Mouse (Mus musculus) B cell, adult (primary cell): ENCODE measurements around the gene Pafah1b1. TPM values are rescaled to one million over a fixed set of nuclear protein-coding genes. Genes with fewer than 3 reads are reported as not detected.

Source experiments
- total RNA-seq: library from RNA; stranded (reverse); gene quantifications from 4 replicates; pipeline ENCODE4 v1.2.4, GENCODE M21; 2023; ENCODE audit not compliant: inconsistent age

The Pafah1b1 gene
- total RNA-seq = 104 to 145 TPM (median 141 TPM) in 4 replicates

DNA sequence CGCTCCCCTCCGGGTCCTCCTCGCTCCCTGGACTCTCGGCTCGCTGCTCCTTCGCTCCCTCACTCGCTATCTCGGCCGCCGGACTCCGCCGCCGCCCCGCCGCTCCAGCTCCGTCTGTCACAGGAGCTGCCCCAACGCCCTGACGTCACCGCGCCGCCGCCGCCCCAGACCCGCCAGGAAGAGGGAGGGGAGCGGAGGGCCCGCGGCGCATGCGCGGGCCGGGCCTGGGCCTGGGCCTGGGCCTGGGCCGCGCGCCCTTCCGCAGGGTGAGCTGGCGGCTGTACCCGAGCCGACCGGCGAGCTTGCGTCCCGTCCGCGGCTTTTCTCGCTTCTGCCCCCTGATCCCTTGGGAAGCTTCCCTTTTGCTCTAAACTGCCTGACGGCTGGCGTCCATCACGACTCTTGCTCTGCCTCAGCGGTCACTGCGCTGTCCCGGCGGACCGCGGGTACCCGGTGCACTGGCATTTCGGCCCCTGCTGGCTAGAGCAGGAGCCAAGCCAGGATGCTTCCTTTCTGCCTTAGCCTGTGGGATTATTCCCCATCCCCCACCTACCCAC is at the start of gene Pafah1b1:
Gene Pafah1b1, minus strand, starts transcription at position 436 of the 557 bp plus-strand sequence.

DNA sequence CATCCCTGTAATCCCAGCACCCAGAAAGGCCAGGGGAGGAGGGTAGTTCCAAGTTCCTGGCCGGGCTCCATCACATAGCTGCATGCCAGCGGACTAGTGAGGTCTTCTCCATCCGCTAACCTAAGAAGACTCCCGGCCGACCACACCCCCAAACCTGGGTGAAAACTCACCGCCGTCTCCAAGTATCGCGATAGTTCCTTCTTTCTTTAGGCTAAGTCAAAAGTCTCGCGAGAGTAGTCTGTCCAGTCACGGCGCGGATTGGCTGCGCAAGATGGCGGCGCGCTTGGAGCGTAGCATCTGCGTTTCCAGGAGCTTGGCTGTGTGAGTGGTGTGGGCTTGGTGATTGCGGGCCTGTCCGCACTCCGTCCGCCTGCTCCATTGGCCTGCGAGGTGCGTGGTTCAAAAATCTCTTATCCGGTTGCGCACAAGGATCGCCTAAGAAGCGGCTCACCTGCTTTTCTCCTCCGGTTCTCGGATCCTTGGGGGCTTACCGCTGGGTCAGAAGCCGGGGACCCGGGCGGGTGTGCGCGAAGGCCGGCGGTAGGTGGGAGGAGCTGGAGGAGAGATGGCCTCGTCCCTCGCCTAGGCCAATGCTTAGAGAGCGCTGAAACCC is 46.2 kb upstream of the Pafah1b1 start, which contains the start of gene Mettl16:
Gene Mettl16, plus strand, starts transcription at position 236 of the 613 bp plus-strand sequence.

DNA sequence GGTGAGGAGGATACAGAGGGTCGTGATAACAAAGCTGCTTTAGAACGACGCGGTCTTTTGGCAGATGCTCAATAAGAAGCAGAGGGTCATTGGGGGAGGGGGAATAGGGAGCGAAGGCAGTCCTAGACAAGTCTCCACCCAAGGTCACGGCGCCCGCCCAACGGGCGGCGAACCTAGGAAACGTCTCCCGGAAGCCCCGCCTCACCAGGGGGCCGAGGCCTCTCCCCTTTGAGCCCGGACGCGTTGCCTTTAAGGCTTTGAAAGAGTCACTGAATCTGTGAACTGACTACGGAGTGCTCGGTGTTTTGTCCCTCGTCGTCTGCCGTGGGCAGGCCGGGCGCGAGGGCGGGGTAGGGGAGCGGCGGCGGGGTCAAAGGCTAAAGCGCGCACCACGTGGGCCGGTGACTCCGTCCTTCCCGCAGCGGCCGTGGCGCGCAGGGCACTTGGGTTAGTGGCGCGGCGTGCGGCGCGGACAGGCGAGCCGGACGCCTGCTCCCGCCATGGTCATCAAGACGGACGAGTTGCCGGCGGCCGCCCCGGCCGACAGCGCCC is 75.3 kb downstream of the Pafah1b1 start, which contains the start of gene Cluh:
Gene Cluh, plus strand, starts transcription at position 401 of the 552 bp plus-strand sequence.

Other genes starting within 250 kb of the Pafah1b1 start
- 3.0 to 4.7 TPM (median 3.5 TPM) in 4 replicates for gene Rap1gap2, start 113.8 kb downstream of the Pafah1b1 start, total RNA-seq
- gene Ccdc92b, start 105.1 kb downstream of the Pafah1b1 start, total RNA-seq = not detected in 4 replicates
- 40.5 to 45.5 TPM (median 44.1 TPM) in 4 replicates for gene Cluh, start 75.2 kb downstream of the Pafah1b1 start, total RNA-seq
- 48.1 to 57.3 TPM (median 54.5 TPM) in 4 replicates for gene Mettl16, start 46.2 kb upstream of the Pafah1b1 start, total RNA-seq
- 100 to 121 TPM (median 119 TPM) in 4 replicates for gene Mnt, start 106.2 kb upstream of the Pafah1b1 start, total RNA-seq
- gene Sgsm2, start 172.4 kb upstream of the Pafah1b1 start, total RNA-seq = 4.1 to 7.5 TPM (median 6.4 TPM) in 4 replicates
- 77.0 to 90.0 TPM (median 80.6 TPM) in 4 replicates for gene Tsr1, start 173.4 kb upstream of the Pafah1b1 start, total RNA-seq
- 57.7 to 67.0 TPM (median 62.6 TPM) in 4 replicates for gene Smg6, start 201.2 kb upstream of the Pafah1b1 start, total RNA-seq
- 6.0 to 8.6 TPM (median 6.7 TPM) in 4 replicates for gene Srr, start 201.3 kb upstream of the Pafah1b1 start, total RNA-seq